In the genomic region with DNA sequence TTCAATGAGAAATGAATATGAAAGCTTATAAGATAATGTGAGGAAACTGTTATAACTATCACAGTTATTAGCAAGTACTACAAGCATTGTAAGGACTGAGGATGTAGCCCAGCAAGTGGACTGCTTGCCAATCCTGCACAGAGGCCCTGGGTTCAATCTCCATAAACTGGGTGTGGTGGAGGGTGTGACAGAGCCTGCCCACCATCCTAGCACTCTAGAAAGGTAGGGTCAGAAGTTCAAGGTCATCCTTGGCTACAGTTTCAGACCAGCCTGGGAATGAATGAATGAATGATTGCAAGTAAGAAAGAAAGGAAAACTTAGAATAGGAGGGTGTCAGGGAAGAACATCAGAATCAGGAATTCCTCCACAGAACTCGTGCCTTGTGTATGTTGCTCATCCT, we compare ENCODE assay signal across 19 mouse cellular contexts. TPM values are rescaled to one million over a fixed set of nuclear protein-coding genes. Genes with fewer than 3 reads are reported as not detected.
DNase-seq lines count a peak whose midpoint lies in the region; ATAC-seq and TF ChIP-seq lines count a peak whose summit lies in the region.
"Had no signal": no experiment of that assay in that cellular context is flagged by ENCODE, and none has a peak within 500 bp of the region (broad histone marks: within the 10 kb centered on the region; RNA-seq: fewer than 3 reads in every experiment).

No protein-coding gene starts in this region.

- no peak for DNase-seq in heart, adult 8-10 months (ENCODE audit: low spot score)
- DNase-seq in ES-CJ7 (ENCODE audit: low read depth, low spot score) (peak; percentile 92), ZHBTc4 (ENCODE audit: low read depth, low spot score) (peak; percentile 74)
- DNase-seq in liver, embryonic 14.5 days (ENCODE audit: low read depth in 3 of 3, low spot score in 3 of 3): no peak
- DNase-seq in left cerebral cortex, postnatal 14 days (ENCODE audit: low spot score in 2 of 2): no peak
- no peak for DNase-seq in layer of hippocampus, adult 11-12 months (ENCODE audit: low spot score)
- DNase-seq: cerebellum, adult 11 months; kidney, adult 9 months; lung, adult 2 months; right cerebral cortex, postnatal 14 days; thymus, postnatal 4 days had no signal

- peaks cover 79% of the 10 kb centered on the region for H3K4me1 ChIP-seq in heart, embryonic 13.5 days
- H3K4me1 ChIP-seq in liver, embryonic 14.5 days (replicated peaks; ENCODE audit: control insufficient read depth in 2 of 2, insufficient read depth in 2 of 2, low read length in 1 of 2): peaks cover 5 to 48% of the 10 kb centered on the region in 2 experiments

- peak overlapping the region; percentile 95 for H3K4me3 ChIP-seq in heart, embryonic 13.5 days
- H3K4me3 ChIP-seq in liver, embryonic 14.5 days (ENCODE audit: insufficient read depth in 1 of 2, low read depth in 2 of 2, low read length in 2 of 2): no peak overlapping the region
- H3K4me3 ChIP-seq: layer of hippocampus, adult 2 months; neural tube, embryonic 12.5 days had no signal

- no peak for TF ChIP-seq CTCF in liver, embryonic 14.5 days (IDR thresholded peaks at IDR 0.05; ENCODE audit: low read depth)

- intact Hi-C loops in left cerebral cortex, postnatal 14 days (cut with DNase I): no loop called here

- 42% methylated on average over 1 of the region's 1 CpGs for WGBS in heart, embryonic 13.5 days
- WGBS in liver, embryonic 14.5 days (ENCODE audit: insufficient replicate concordance): 47% methylated on average over 1 of the region's 1 CpGs

- H3K27me3 ChIP-seq in heart, embryonic 13.5 days (replicated peaks): no peaks in the 10 kb centered on the region
- no peaks in the 10 kb centered on the region; the same call in 1 of the 2 replicates for H3K27me3 ChIP-seq in liver, embryonic 14.5 days (ENCODE audit: control insufficient read depth, insufficient read depth, low read length)

- peaks cover 16% of the 10 kb centered on the region; the same call in 1 of the 2 replicates for H3K36me3 ChIP-seq in heart, embryonic 13.5 days
- H3K36me3 ChIP-seq in liver, embryonic 14.5 days (replicated peaks; ENCODE audit: control insufficient read depth, insufficient read depth, low read depth): no peaks in the 10 kb centered on the region
- H3K36me3 ChIP-seq: embryonic facial prominence, embryonic 12.5 days; neural tube, embryonic 12.5 days had no signal

- ATAC-seq in heart, embryonic 13.5 days (ENCODE audit: extremely low read depth, insufficient number of reproducible peaks, low FRiP score, low TSS enrichment): no peak
- no peak for ATAC-seq in liver, embryonic 14.5 days (ENCODE audit: insufficient read depth)
- ATAC-seq in megakaryocyte progenitor cell, adult 5-6 weeks (replicated peaks; ENCODE audit: poor library complexity): no peak
- ATAC-seq: hindbrain, embryonic 16.5 days; midbrain, embryonic 16.5 days had no signal

- no peak for TF ChIP-seq EP300 in liver, embryonic 14.5 days (IDR thresholded peaks at IDR 0.05; ENCODE audit: low read depth)

- H3K4me2 ChIP-seq in heart, embryonic 13.5 days: peak overlapping the region; percentile 89
- peak overlapping the region; percentile 82; the same call in 1 of the 2 replicates for H3K4me2 ChIP-seq in liver, embryonic 14.5 days (ENCODE audit: low read depth)

- no peaks in the 10 kb centered on the region for H3K9me3 ChIP-seq in heart, embryonic 13.5 days
- no peaks in the 10 kb centered on the region for H3K9me3 ChIP-seq in liver, embryonic 14.5 days (ENCODE audit: control insufficient read depth, low read length)
- H3K9me3 ChIP-seq: embryonic facial prominence, embryonic 12.5 days; neural tube, embryonic 12.5 days had no signal

- H3K27ac ChIP-seq in heart, embryonic 13.5 days (replicated peaks): peak overlapping the region; percentile 98; the same call in 1 of the 2 replicates
- H3K27ac ChIP-seq in liver, embryonic 14.5 days: no peak overlapping the region
- H3K27ac ChIP-seq: embryonic facial prominence, embryonic 12.5 days; layer of hippocampus, adult 2 months; neural tube, embryonic 12.5 days had no signal

- peak overlapping the region; percentile 100 for H3K9ac ChIP-seq in heart, embryonic 13.5 days
- no peak overlapping the region for H3K9ac ChIP-seq in liver, embryonic 14.5 days (replicated peaks)
- H3K9ac ChIP-seq: neural tube, embryonic 12.5 days had no signal

RNA-seq across cellular contexts. Expression of gene Itga5, which starts 2.8 kb away (rescaled TPM):
- polyA plus RNA-seq in heart, embryonic 13.5 days (2015; fragmentation: Nextera tagmentation; extraction: Ambion mirVana): 76.4 and 78.0 TPM in 2 replicates
- 10 to 100 TPM; 27.8 to 40.2 (median 33.7) TPM for total RNA-seq in heart, adult 8-10 months (2022)
- 8.4 and 9.3 TPM in 2 replicates for polyA plus RNA-seq in liver, embryonic 14.5 days (2012; rRNA removed)
- 9.9 and 12.5 TPM in 2 replicates for polyA plus RNA-seq in liver, embryonic 14.5 days (2014; fragmentation: Nextera tagmentation; extraction: Ambion mirVana)
- total RNA-seq in left cerebral cortex, postnatal 14 days (2021): 1 to 10 TPM; 5.1 to 6.1 TPM
- 16.4 and 17.3 TPM in 2 replicates for total RNA-seq in megakaryocyte progenitor cell, adult 5-6 weeks (2015)
- 8.4 and 10.5 TPM in 2 replicates for total RNA-seq in megakaryocyte progenitor cell, adult 5-6 weeks (2017)

RNA-seq across cellular contexts. Expression of gene Zfp385a, which starts 23.9 kb away (rescaled TPM):
- polyA plus RNA-seq in heart, embryonic 13.5 days (2015; fragmentation: Nextera tagmentation; extraction: Ambion mirVana): 8.3 and 8.9 TPM in 2 replicates
- 1 to 10 TPM; 6.7 to 9.5 (median 8.8) TPM for total RNA-seq in heart, adult 8-10 months (2022)
- 4.9 and 5.6 TPM in 2 replicates for polyA plus RNA-seq in liver, embryonic 14.5 days (2012; rRNA removed)
- 4.7 and 6.2 TPM in 2 replicates for polyA plus RNA-seq in liver, embryonic 14.5 days (2014; fragmentation: Nextera tagmentation; extraction: Ambion mirVana)
- total RNA-seq in left cerebral cortex, postnatal 14 days (2021): 10 to 100 TPM; 59.8 to 63.2 TPM
- 11.5 and 12.4 TPM in 2 replicates for total RNA-seq in megakaryocyte progenitor cell, adult 5-6 weeks (2015)
- total RNA-seq in megakaryocyte progenitor cell, adult 5-6 weeks (2017): 2.0 and 3.2 TPM in 2 replicates

RNA-seq across cellular contexts. Expression of gene Gpr84, which starts 53.4 kb away (rescaled TPM):
- 0.28 and 0.36 TPM in 2 replicates for polyA plus RNA-seq in heart, embryonic 13.5 days (2015; fragmentation: Nextera tagmentation; extraction: Ambion mirVana)
- total RNA-seq in heart, adult 8-10 months (2022): not detected
- 0.17 and 0.20 TPM in 2 replicates for polyA plus RNA-seq in liver, embryonic 14.5 days (2012; rRNA removed)
- polyA plus RNA-seq in liver, embryonic 14.5 days (2014; fragmentation: Nextera tagmentation; extraction: Ambion mirVana): 0.18 and 0.32 TPM in 2 replicates
- 1 to 10 TPM; 1.0 to 1.1 TPM for total RNA-seq in left cerebral cortex, postnatal 14 days (2021)
- total RNA-seq in megakaryocyte progenitor cell, adult 5-6 weeks (2015): 1.8 and 3.4 TPM in 2 replicates
- 1.8 and 2.3 TPM in 2 replicates for total RNA-seq in megakaryocyte progenitor cell, adult 5-6 weeks (2017)
- total RNA-seq: common myeloid progenitor, adult 5-6 weeks had no signal

Comparison
In these comparisons a context has a peak if more than half of its experiments do, and no peak if none do; other contexts are left out.
1. DNase-seq: peak in ES-CJ7 (single experiment) and ZHBTc4 (single experiment); none in heart, adult 8-10 months (single experiment), liver, embryonic 14.5 days (0 of 3), left cerebral cortex, postnatal 14 days (0 of 2) and layer of hippocampus, adult 11-12 months (single experiment).
2. RNA of gene Zfp385a, which starts 23.9 kb away (total RNA-seq): 59.8 to 63.2 TPM in left cerebral cortex, postnatal 14 days; 2.0 to 12.4 TPM in megakaryocyte progenitor cell, adult 5-6 weeks and 6.7 to 9.5 TPM in heart, adult 8-10 months; every median in the first group is over 4 times any median in the second.